19 mouse cellular contexts compared by ENCODE assay signal in the genomic region with DNA sequence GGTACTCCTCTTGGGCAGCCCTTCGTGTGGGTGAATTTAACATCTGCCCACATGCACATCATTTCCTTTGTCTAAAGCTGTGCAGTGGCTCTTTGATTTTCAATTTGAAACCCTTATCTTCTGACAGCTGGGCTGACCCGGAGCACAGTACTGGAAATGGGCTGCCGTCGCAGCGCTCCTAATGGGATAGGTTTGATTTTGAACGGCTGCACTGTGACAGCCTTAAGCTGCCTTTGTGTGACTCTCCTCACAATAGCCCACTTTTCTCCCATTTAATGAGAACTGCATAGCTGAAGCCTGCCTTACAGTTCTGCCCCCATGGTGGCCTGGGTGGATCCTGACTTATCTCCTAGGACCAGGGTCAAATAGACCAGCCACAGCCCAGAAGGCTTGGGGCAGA. TPM values are rescaled to one million over a fixed set of nuclear protein-coding genes. Genes with fewer than 3 reads are reported as not detected.
DNase-seq lines count a peak whose midpoint lies in the region; ATAC-seq and TF ChIP-seq lines count a peak whose summit lies in the region.
"Had no signal": no experiment of that assay in that cellular context is flagged by ENCODE, and none has a peak within 500 bp of the region (broad histone marks: within the 10 kb centered on the region; RNA-seq: fewer than 3 reads in every experiment).

No protein-coding gene starts in this region.

- no peak for TF ChIP-seq CTCF in forebrain, postnatal 0 days (IDR thresholded peaks at IDR 0.05; ENCODE audit: low read depth)

- H3K4me2 ChIP-seq in forebrain, embryonic 11.5 days (ENCODE audit: low read depth, low read length, severe bottlenecking): no peak overlapping the region
- H3K4me2 ChIP-seq in forebrain, postnatal 0 days (ENCODE audit: low read depth): no peak overlapping the region
- H3K4me2 ChIP-seq in neural tube, embryonic 13.5 days: no peak overlapping the region
- H3K4me2 ChIP-seq: embryonic facial prominence, embryonic 13.5 days; heart, embryonic 11.5 days had no signal

- H3K9me3 ChIP-seq in forebrain, embryonic 10.5 days: peaks cover 7% of the 10 kb centered on the region; the same call in 1 of the 2 replicates
- no peaks in the 10 kb centered on the region; the same call in 1 of the 2 replicates for H3K9me3 ChIP-seq in forebrain, embryonic 11.5 days (ENCODE audit: control insufficient read depth, low read length)
- H3K9me3 ChIP-seq in forebrain, postnatal 0 days (ENCODE audit: low read length): 0 out of 2 replicates have a peak, but pooled peaks cover 4% of the 10 kb centered on the region
- peaks cover 8% of the 10 kb centered on the region; the same call in 1 of the 2 replicates for H3K9me3 ChIP-seq in midbrain, embryonic 10.5 days (replicated peaks)
- 0 out of 2 replicates have a peak, but pooled peaks cover 7% of the 10 kb centered on the region for H3K9me3 ChIP-seq in neural tube, embryonic 13.5 days
- H3K9me3 ChIP-seq: embryonic facial prominence, embryonic 13.5 days had no signal

- no peaks in the 10 kb centered on the region for H3K27me3 ChIP-seq in forebrain, embryonic 10.5 days (ENCODE audit: poor library complexity, severe bottlenecking)
- H3K27me3 ChIP-seq in forebrain, embryonic 11.5 days (ENCODE audit: control insufficient read depth, insufficient read depth, low read length): no peaks in the 10 kb centered on the region
- H3K27me3 ChIP-seq in forebrain, postnatal 0 days (ENCODE audit: insufficient read depth, low read length): no peaks in the 10 kb centered on the region
- H3K27me3 ChIP-seq in midbrain, embryonic 10.5 days (ENCODE audit: low read depth, poor library complexity, severe bottlenecking): no peaks in the 10 kb centered on the region
- no peaks in the 10 kb centered on the region for H3K27me3 ChIP-seq in neural tube, embryonic 13.5 days
- H3K27me3 ChIP-seq: embryonic facial prominence, embryonic 13.5 days had no signal

- WGBS in forebrain, embryonic 10.5 days: 61% methylated on average over 6 of the region's 6 CpGs
- 50% methylated on average over 6 of the region's 6 CpGs for WGBS in forebrain, embryonic 11.5 days
- WGBS in forebrain, postnatal 0 days: 47% methylated on average over 6 of the region's 6 CpGs
- WGBS in midbrain, embryonic 10.5 days: 62% methylated on average over 6 of the region's 6 CpGs
- WGBS in neural tube, embryonic 13.5 days: 38% methylated on average over 6 of the region's 6 CpGs

- peaks cover 21% of the 10 kb centered on the region for H3K36me3 ChIP-seq in forebrain, embryonic 10.5 days (replicated peaks)
- no peaks in the 10 kb centered on the region; the same call in 1 of the 2 replicates for H3K36me3 ChIP-seq in forebrain, embryonic 11.5 days (ENCODE audit: control insufficient read depth, insufficient read depth, low read length)
- 0 out of 2 replicates have a peak, but pooled peaks cover 3% of the 10 kb centered on the region for H3K36me3 ChIP-seq in forebrain, postnatal 0 days (ENCODE audit: insufficient read depth)
- H3K36me3 ChIP-seq in midbrain, embryonic 10.5 days: peaks cover 18% of the 10 kb centered on the region
- H3K36me3 ChIP-seq in neural tube, embryonic 13.5 days: peaks cover 15% of the 10 kb centered on the region
- H3K36me3 ChIP-seq: embryonic facial prominence, embryonic 13.5 days had no signal

- no peak for ATAC-seq in forebrain, embryonic 11.5 days (replicated peaks; ENCODE audit: low FRiP score)
- peak; percentile 60 for ATAC-seq in forebrain, postnatal 0 days
- 0 out of 2 replicates have a peak, but pooled peaks have one; percentile 42 for ATAC-seq in neural tube, embryonic 13.5 days (ENCODE audit: low read depth)
- ATAC-seq: activated CD4-positive, CD25-positive, alpha-beta regulatory T cell, adult 4 months; intestine, embryonic 16.5 days had no signal

- peak overlapping the region; percentile 40; the same call in 1 of the 2 replicates for H3K27ac ChIP-seq in forebrain, embryonic 10.5 days
- no peak overlapping the region for H3K27ac ChIP-seq in forebrain, embryonic 11.5 days (ENCODE audit: low read depth, low read length)
- H3K27ac ChIP-seq in forebrain, postnatal 0 days (ENCODE audit: low read depth, low read length): 0 out of 2 replicates have a peak overlapping the region, but pooled peaks have one; percentile 9
- H3K27ac ChIP-seq in midbrain, embryonic 10.5 days (replicated peaks): peak overlapping the region; percentile 38; the same call in 1 of the 2 replicates
- peak overlapping the region; percentile 68 for H3K27ac ChIP-seq in neural tube, embryonic 13.5 days (replicated peaks)
- H3K27ac ChIP-seq: embryonic facial prominence, embryonic 13.5 days had no signal

- DNase-seq in forebrain, embryonic 10.5 days (ENCODE audit: extremely low spot score, low spot score): no peak
- no peak for DNase-seq in forebrain, embryonic 11.5 days (ENCODE audit: low spot score)
- DNase-seq in forebrain, postnatal 0 days: no peak
- DNase-seq in midbrain, embryonic 10.5 days (ENCODE audit: low spot score): no peak
- no peak for DNase-seq in layer of hippocampus, adult 8-10 months (ENCODE audit: low spot score in 2 of 2)
- no peak for DNase-seq in ovary, postnatal 36 days (ENCODE audit: low spot score)
- DNase-seq in embryo, embryonic 9.5 days (ENCODE audit: extremely low spot score): no peak
- DNase-seq: adrenal gland, postnatal 36 days; cerebellum, postnatal 14 days; gastrocnemius, postnatal 14 days; kidney, postnatal 14 days; lung, adult 2 months had no signal

- H3K9ac ChIP-seq in forebrain, embryonic 11.5 days (ENCODE audit: low read length): no peak overlapping the region
- H3K9ac ChIP-seq in forebrain, postnatal 0 days: no peak overlapping the region
- H3K9ac ChIP-seq in neural tube, embryonic 13.5 days: 0 out of 2 replicates have a peak overlapping the region, but pooled peaks have one; percentile 12
- H3K9ac ChIP-seq: embryonic facial prominence, embryonic 13.5 days had no signal

- H3K4me1 ChIP-seq in forebrain, embryonic 10.5 days: peaks cover 7% of the 10 kb centered on the region; the same call in 1 of the 2 replicates
- H3K4me1 ChIP-seq in forebrain, embryonic 11.5 days (replicated peaks; ENCODE audit: control insufficient read depth, insufficient read depth, low read length): no peaks in the 10 kb centered on the region
- 0 out of 2 replicates have a peak, but pooled peaks cover 2% of the 10 kb centered on the region for H3K4me1 ChIP-seq in forebrain, postnatal 0 days (ENCODE audit: insufficient read depth)
- peaks cover 13% of the 10 kb centered on the region for H3K4me1 ChIP-seq in midbrain, embryonic 10.5 days
- H3K4me1 ChIP-seq in neural tube, embryonic 13.5 days (replicated peaks): peaks cover 14% of the 10 kb centered on the region
- H3K4me1 ChIP-seq: embryonic facial prominence, embryonic 13.5 days had no signal

- no peak overlapping the region for H3K4me3 ChIP-seq in forebrain, embryonic 10.5 days
- no peak overlapping the region for H3K4me3 ChIP-seq in forebrain, embryonic 11.5 days (ENCODE audit: low read depth, low read length)
- H3K4me3 ChIP-seq in forebrain, postnatal 0 days (ENCODE audit: low read depth, low read length): no peak overlapping the region
- no peak overlapping the region for H3K4me3 ChIP-seq in midbrain, embryonic 10.5 days
- H3K4me3 ChIP-seq in neural tube, embryonic 13.5 days: no peak overlapping the region
- H3K4me3 ChIP-seq: embryonic facial prominence, embryonic 13.5 days; myocyte had no signal

RNA-seq across cellular contexts. Expression of a gene that starts 31.9 kb away (rescaled TPM):
- 42.3 and 46.1 TPM in 2 replicates for polyA plus RNA-seq in forebrain, embryonic 10.5 days (2016; fragmentation: Nextera tagmentation; extraction: Ambion mirVana)
- polyA plus RNA-seq in forebrain, embryonic 11.5 days (2014; fragmentation: Nextera tagmentation; extraction: Ambion mirVana): 67.6 and 77.0 TPM in 2 replicates
- total RNA-seq in forebrain, postnatal 0 days (2014; rRNA removed): 332 and 333 TPM in 2 replicates
- polyA plus RNA-seq in forebrain, postnatal 0 days (2015; fragmentation: Nextera tagmentation; extraction: Ambion mirVana): 164 and 227 TPM in 2 replicates
- polyA plus RNA-seq in midbrain, embryonic 10.5 days (2016; fragmentation: Nextera tagmentation; extraction: Ambion mirVana): 50.1 and 68.0 TPM in 2 replicates
- 132 and 141 TPM in 2 replicates for polyA plus RNA-seq in neural tube, embryonic 13.5 days (2015; fragmentation: Nextera tagmentation; extraction: Ambion mirVana)
- 100 to 1,000 TPM; 231 to 246 (median 238) TPM for total RNA-seq in layer of hippocampus, adult 8-10 months (2022)
- total RNA-seq: liver, adult 2 months had no signal
- polyA plus RNA-seq: activated CD4-positive, CD25-positive, alpha-beta regulatory T cell, adult 4 months; myocyte had no signal
